Mouse (Mus musculus) liver, embryonic 13.5 days (tissue): ENCODE results near the gene Irf2bp2. TPM values are rescaled to one million over a fixed set of nuclear protein-coding genes. Genes with fewer than 3 reads are reported as not detected.

Source experiments
- ATAC-seq: fragments of 200-750 bp; cut with Nextera tagmentation; 2 replicates; pipeline ENCODE4 v1.8.0; 2017; ENCODE audit warnings: low read depth, mild to moderate bottlenecking, moderate number of reproducible peaks, moderate library complexity
- DNase-seq: peaks from one replicate; pipeline ENCODE4 v3.0.0; 2022
- H3K27ac ChIP-seq: fragments of 300-500 bp; sonication (generic); 2 replicates; pipeline ENCODE4 v1.5.1; 2015; ENCODE audit warnings: moderate library complexity, mild to moderate bottlenecking, inconsistent platforms
- H3K27me3 ChIP-seq: fragments of 300-500 bp; sonication (generic); 2 replicates; pipeline ENCODE4 v1.6.1; 2015; ENCODE audit warnings: mild to moderate bottlenecking, inconsistent platforms
- H3K36me3 ChIP-seq: fragments of 300-500 bp; sonication (generic); 2 replicates; pipeline ENCODE4 v1.6.1; 2015; ENCODE audit warnings: mild to moderate bottlenecking, inconsistent platforms
- H3K4me1 ChIP-seq: fragments of 300-500 bp; sonication (generic); replicated peaks from 2 replicates; pipeline ENCODE4 v1.6.1; 2015; ENCODE audit warnings: inconsistent platforms
- H3K4me2 ChIP-seq: fragments of 300-500 bp; sonication (generic); 2 replicates; pipeline ENCODE4 v1.6.1; 2015; ENCODE audit warnings: inconsistent platforms, mild to moderate bottlenecking, moderate library complexity
- H3K4me3 ChIP-seq: fragments of 300-500 bp; sonication (generic); replicated peaks from 2 replicates; pipeline ENCODE4 v1.5.1; 2015; ENCODE audit warnings: mild to moderate bottlenecking, inconsistent platforms
- H3K9ac ChIP-seq: fragments of 300-500 bp; sonication (generic); 2 replicates; pipeline ENCODE4 v1.6.1; 2015; ENCODE audit warnings: mild to moderate bottlenecking, inconsistent platforms
- H3K9me3 ChIP-seq: fragments of 300-500 bp; sonication (generic); replicated peaks from 2 replicates; pipeline ENCODE4 v1.6.1; 2016; ENCODE audit warnings: inconsistent platforms
- WGBS: fragments of 180-500 bp; shearing (Covaris S2); methylation state at CpG from one replicate; pipeline ENCODE4 v1.1.7; 2015; ENCODE audit not compliant: insufficient replicate concordance; 5-methylcytosine and 5-hydroxymethylcytosine counted together
- polyA plus RNA-seq: library from polyadenylated mRNA; unstranded; fragments of >200 nt; fragmentation: Nextera tagmentation; extraction: Ambion mirVana; gene quantifications from 2 replicates; pipeline ENCODE4 v1.2.1, GENCODE M21; 2015

The Irf2bp2 gene
- polyA plus RNA-seq, 1 experiment from 2014 or later = 3.8 TPM

DNA sequence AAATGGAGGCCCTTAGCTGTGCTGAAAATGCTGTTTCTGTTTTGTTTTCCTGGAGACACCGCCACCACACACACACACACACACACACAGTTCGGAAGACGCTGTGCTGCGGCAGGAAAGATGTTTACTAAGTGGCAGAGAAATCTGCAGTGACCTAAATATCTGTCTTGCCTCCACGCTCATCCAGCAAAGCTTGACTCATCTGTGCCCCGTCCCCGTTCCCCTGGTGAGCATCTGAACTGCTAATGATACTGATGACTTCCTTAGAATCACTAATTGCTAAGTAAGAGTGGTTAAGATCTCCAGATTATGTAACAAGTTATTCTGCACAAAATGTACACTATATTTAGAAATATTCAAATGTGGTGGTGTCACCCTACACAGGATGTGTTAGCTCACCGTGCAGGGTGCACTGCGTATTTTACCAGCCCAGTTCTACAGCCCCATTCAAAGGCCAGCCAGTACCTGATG, 8.2 kb downstream of the Irf2bp2 start:
- Histone ChIP-seq H3K4me3 (no peak overlapping the region), H3K9ac (0 out of 2 replicates have a peak overlapping the region, but pooled peaks have one; percentile 14), H3K4me2 (peak overlapping the region; percentile 99), H3K4me1 (peaks cover 79% of the 10 kb centered on the region), H3K9me3 (no peaks in the 10 kb centered on the region), H3K27ac (peak overlapping the region; percentile 91), H3K36me3 (peaks cover 23% of the 10 kb centered on the region), H3K27me3 (no peaks in the 10 kb centered on the region)
- 53% methylated on average over 9 of the region's 9 CpGs for WGBS
- no peak for ATAC-seq
- no peak for DNase-seq

DNA sequence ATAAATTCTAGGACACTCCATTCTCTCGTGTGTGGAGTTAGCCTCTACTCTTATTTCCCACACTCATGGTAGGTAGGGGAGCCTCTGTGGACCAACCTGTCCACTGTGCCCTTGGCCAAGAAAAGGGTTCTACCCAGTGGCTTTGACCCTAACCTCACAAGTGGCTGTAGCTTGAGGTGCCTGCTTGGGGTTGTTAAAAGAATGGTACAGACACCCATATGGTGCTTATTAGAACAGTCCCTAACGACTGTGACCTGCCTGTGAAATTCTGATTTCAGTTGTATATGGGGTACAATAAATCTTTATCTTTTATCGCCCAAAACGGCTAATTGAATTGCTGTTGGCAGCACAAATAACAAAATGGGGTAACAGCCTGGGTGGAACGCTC, 8.9 kb downstream of the Irf2bp2 start:
- no peak for DNase-seq
- H3K27ac ChIP-seq = peak overlapping the region; percentile 91
- no peak for ATAC-seq
- H3K4me3 ChIP-seq = peak overlapping the region; percentile 69
- no peaks in the 10 kb centered on the region for H3K27me3 ChIP-seq
- H3K9me3 ChIP-seq = no peaks in the 10 kb centered on the region
- 39% methylated on average over 5 of the region's 5 CpGs for WGBS
- H3K9ac ChIP-seq = peak overlapping the region; percentile 83
- peaks cover 73% of the 10 kb centered on the region for H3K4me1 ChIP-seq
- H3K36me3 ChIP-seq = peaks cover 21% of the 10 kb centered on the region
- peak overlapping the region; percentile 99 for H3K4me2 ChIP-seq

DNA sequence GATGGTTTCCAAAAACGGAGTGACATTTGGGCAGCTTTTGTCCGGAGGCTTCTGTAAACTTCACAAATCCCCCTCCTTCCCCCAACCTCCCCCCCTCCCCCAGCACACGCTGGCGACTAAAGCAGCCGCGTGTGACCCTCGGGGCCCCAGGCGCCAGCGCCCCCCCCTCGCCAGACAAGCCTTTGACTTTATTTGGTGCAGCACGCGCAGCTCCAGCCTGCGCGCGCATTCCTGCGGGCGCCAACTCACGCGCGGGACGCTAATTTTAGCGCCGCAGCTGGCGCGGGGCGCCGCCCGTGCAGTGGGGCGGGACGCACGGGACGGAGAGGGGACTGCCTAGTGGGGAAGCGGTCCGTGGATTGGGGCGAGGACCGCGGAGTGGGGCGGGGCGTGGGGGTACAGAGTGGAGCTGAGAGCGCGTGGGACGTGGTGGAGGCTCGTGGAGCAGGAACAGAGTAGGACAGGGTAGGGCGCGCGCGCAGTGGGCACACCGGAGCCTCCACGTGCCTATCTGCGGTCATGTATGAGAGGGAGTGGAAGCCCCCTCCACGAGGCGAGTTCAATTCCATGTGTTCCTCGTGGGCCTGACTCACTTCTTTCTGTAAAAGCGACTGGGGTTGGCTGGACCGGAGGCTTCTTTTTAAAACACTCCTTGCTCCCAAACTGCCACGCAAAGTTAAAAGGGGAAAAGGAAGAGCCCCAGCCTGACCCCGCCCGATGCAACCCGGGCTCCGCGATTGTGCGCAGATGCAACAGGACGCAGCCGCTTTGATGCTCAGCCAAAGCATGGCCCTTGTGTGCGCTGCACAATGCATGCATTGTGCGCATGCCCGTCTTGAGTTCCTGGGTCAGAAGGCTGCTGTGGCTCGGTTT, 9.6 kb downstream of the Irf2bp2 start:
- under 1% methylated on average over 67 of the region's 68 CpGs for WGBS
- no peaks in the 10 kb centered on the region for H3K9me3 ChIP-seq
- H3K27ac ChIP-seq = peak overlapping the region; percentile 91
- ATAC-seq (peak; percentile 76), DNase-seq (peak; percentile 63)
- H3K9ac ChIP-seq = peak overlapping the region; percentile 83
- H3K4me2 ChIP-seq = peak overlapping the region; percentile 99
- no peaks in the 10 kb centered on the region for H3K27me3 ChIP-seq
- peaks cover 68% of the 10 kb centered on the region for H3K4me1 ChIP-seq
- H3K4me3 ChIP-seq = peak overlapping the region; percentile 69
- H3K36me3 ChIP-seq = peaks cover 19% of the 10 kb centered on the region

DNA sequence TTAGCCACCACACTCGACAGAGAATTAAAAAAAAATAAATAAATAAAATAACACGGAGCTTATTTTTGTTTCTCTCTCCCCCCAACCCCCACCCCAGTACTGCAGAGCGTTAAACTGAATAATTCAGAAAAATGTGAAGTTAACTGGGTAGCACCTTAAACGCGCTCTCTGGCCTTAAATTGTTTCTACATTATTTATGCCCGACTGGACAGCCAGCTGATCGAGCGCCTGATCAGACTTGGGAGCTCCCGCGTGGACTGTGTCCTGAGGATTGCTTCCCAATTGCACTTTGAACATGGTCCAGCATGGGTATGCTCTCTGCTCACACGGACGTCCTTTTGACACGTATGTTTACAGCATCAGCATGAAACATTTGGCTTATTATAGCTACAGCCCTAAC, 10.3 kb downstream of the Irf2bp2 start:
- H3K27ac ChIP-seq = peak overlapping the region; percentile 91
- H3K9me3 ChIP-seq = no peaks in the 10 kb centered on the region
- peak overlapping the region; percentile 69 for H3K4me3 ChIP-seq
- no peak for DNase-seq
- H3K27me3 ChIP-seq = no peaks in the 10 kb centered on the region
- peak overlapping the region; percentile 99 for H3K4me2 ChIP-seq
- WGBS = 12% methylated on average over 13 of the region's 13 CpGs
- no peak for ATAC-seq
- peaks cover 14% of the 10 kb centered on the region for H3K36me3 ChIP-seq
- H3K4me1 ChIP-seq = peaks cover 61% of the 10 kb centered on the region
- peak overlapping the region; percentile 83 for H3K9ac ChIP-seq

DNA sequence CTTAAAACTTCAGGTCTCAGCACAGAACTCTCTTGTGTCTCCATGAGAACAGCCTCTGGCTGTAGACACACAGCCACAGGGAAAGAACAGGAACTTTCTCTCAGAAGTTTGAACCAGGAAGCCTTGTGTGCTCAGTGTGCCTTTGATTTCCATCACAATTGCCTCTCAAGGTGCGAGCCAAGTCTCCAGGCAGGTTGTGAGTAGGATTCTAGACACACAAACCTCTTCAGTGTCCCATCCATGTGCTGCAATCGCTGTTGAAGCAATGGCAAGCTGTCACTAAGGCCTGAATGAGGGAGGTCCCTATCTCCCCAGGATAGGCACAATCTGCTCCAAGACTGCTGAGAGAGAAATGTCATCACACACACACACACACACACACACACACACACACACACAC, 10.8 kb downstream of the Irf2bp2 start:
- DNase-seq (no peak), ATAC-seq (no peak)
- Histone ChIP-seq H3K9me3 (no peaks in the 10 kb centered on the region), H3K27ac (peak overlapping the region; percentile 91), H3K4me2 (peak overlapping the region; percentile 99), H3K4me3 (no peak overlapping the region), H3K9ac (no peak overlapping the region), H3K36me3 (peaks cover 14% of the 10 kb centered on the region), H3K27me3 (no peaks in the 10 kb centered on the region), H3K4me1 (peaks cover 56% of the 10 kb centered on the region)
- WGBS = 33% methylated on average over 2 of the region's 2 CpGs

DNA sequence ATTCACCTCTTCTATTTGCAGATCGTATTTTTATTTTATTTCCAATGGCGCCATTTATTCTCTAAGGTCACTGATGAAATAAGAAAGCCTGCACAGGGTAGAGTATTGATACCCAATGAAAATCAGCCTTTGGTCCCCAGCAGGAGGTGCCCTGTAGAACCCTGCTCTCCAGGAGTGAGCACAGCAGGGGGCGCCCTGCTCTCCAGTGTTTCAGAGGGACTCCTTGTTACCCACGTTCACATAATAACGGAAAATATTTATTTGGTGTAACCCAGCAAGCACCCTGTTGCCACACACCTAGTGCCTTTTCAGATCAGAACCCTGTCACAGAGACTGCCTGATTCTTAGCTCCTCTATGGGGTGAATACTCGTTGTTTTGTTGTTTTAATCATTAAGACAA, 11.3 kb downstream of the Irf2bp2 start:
- peak; percentile 43; the same call in 1 of the 2 replicates for ATAC-seq
- 26% methylated on average over 6 of the region's 6 CpGs for WGBS
- Histone ChIP-seq H3K4me1 (peaks cover 51% of the 10 kb centered on the region), H3K9ac (no peak overlapping the region), H3K4me2 (peak overlapping the region; percentile 6; the same call in 1 of the 2 replicates), H3K27ac (peak overlapping the region; percentile 91), H3K27me3 (no peaks in the 10 kb centered on the region), H3K9me3 (no peaks in the 10 kb centered on the region), H3K36me3 (peaks cover 9% of the 10 kb centered on the region), H3K4me3 (no peak overlapping the region)
- peak; percentile 55 for DNase-seq

DNA sequence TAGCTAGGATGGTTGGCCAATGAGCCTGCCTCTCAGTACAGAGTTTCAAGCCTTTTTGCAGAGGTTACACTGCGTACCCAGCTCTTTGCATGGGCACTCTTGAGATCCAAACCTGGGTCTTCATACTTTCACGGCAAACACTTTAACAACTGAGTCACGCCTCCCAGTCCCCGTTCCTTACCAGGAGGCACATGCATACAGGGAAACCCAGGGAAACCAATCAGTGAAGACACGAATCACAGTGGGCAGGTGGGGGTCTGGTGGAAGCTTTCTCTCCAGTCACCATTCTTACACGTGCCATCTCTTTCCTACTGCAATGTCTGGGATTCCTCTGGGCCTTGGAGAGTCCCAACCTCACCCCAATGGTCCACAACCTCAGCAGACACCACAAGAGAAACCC, 12.1 kb downstream of the Irf2bp2 start:
- DNase-seq (no peak), ATAC-seq (no peak)
- H3K27me3 ChIP-seq = no peaks in the 10 kb centered on the region
- 79% methylated on average over 6 of the region's 6 CpGs for WGBS
- no peaks in the 10 kb centered on the region for H3K9me3 ChIP-seq
- peaks cover 43% of the 10 kb centered on the region for H3K4me1 ChIP-seq
- H3K36me3 ChIP-seq = peaks cover 3% of the 10 kb centered on the region
- H3K9ac ChIP-seq = no peak overlapping the region
- no peak overlapping the region for H3K27ac ChIP-seq
- H3K4me3 ChIP-seq = no peak overlapping the region
- no peak overlapping the region for H3K4me2 ChIP-seq

DNA sequence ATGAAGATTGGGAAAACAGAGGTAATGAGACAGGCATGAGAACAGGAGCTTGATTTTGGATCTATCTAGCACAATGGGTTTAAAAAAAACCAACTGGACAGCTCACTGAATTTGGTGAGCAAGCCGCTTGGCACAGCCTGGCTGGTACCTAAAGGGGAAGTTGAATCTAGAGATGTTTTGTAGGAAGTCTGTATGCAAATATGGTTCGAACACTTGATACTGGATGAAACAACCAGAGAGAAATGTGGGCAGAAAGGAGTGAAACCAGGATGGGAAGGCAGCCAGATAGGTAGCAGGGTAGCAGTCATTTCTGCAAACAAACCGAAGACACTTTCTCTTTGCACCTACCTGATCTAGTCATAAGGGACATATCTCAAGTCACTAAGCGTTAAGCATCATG, 13.0 kb downstream of the Irf2bp2 start:
- H3K27me3 ChIP-seq = no peaks in the 10 kb centered on the region
- H3K27ac ChIP-seq = no peak overlapping the region
- 74% methylated on average over 4 of the region's 4 CpGs for WGBS
- H3K9me3 ChIP-seq = no peaks in the 10 kb centered on the region
- H3K4me3 ChIP-seq = no peak overlapping the region
- H3K4me2 ChIP-seq = no peak overlapping the region
- no peak for DNase-seq
- no peak for ATAC-seq
- no peaks in the 10 kb centered on the region; the same call in 1 of the 2 replicates for H3K36me3 ChIP-seq
- H3K4me1 ChIP-seq = peaks cover 35% of the 10 kb centered on the region
- no peak overlapping the region for H3K9ac ChIP-seq

DNA sequence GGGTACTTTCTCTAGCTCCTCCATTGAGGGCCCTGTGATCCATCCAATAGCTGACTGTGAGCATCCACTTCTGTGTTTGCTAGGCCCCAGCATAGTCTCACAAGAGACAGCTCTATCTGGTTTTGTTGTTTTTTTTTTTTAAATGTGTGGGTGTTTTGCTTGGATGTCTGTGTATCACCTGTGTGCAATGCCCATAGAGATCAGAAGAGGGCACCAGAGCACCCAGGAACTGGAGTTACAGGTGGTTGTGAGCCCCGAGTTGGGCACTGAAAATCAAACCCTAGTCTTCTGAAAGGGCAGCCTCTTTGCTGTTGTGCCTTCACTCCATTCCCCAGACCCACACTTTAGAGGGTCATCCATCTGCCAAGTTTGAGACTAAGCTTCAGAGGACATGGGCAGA, 13.7 kb downstream of the Irf2bp2 start:
- 69% methylated on average over 1 of the region's 1 CpGs for WGBS

DNA sequence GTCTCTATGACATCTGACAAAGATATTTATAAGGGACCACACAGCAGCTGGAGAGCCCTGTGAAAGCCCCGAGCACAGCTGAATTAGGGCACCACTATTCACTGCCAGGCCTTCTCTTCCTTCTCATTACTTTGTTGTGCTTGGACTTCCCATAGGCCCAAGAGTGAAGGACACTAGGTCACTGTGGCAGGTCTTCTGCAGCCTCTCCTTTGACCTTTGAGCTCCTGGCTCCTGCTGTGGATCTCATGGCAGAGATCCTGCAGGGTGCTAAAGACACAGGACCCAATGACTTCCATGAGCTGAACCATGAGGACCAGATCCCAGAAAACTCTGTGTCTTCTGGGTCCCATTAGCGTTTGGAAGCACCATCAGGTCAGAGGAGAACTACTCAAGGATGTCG, 15.1 kb downstream of the Irf2bp2 start:
- no peak for DNase-seq
- Histone ChIP-seq H3K4me1 (peaks cover 13% of the 10 kb centered on the region), H3K27ac (no peak overlapping the region), H3K4me2 (no peak overlapping the region), H3K4me3 (no peak overlapping the region), H3K27me3 (no peaks in the 10 kb centered on the region), H3K9me3 (no peaks in the 10 kb centered on the region), H3K36me3 (no peaks in the 10 kb centered on the region; the same call in 1 of the 2 replicates), H3K9ac (no peak overlapping the region)
- no peak for ATAC-seq
- 70% methylated on average over 3 of the region's 3 CpGs for WGBS

More for the DNA sequence above, 13.7 kb downstream of the Irf2bp2 start:
- Histone ChIP-seq H3K36me3 (no peaks in the 10 kb centered on the region; the same call in 1 of the 2 replicates), H3K4me2 (no peak overlapping the region), H3K4me1 (peaks cover 27% of the 10 kb centered on the region), H3K27me3 (no peaks in the 10 kb centered on the region), H3K27ac (no peak overlapping the region), H3K9ac (no peak overlapping the region), H3K9me3 (no peaks in the 10 kb centered on the region), H3K4me3 (no peak overlapping the region)
- DNase-seq (no peak), ATAC-seq (no peak)

DNA sequence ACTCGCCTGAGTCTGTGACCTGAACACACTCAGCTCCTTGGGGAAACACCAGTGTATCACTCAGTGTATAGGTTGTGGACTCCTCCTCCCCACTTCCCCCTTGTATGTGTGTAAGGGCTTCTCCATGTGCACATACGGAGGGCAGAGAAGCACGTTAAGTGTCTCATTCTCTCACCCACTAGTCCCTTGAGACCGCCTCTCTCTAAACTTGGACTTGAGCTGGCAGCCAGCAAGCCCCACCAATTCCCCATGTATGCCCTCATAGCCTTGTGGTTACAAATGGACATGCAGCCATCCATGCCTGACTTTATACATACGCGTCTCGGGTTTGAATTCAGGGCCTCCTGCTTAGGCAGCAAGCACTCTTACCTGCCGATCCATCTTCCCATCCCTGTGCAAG, 16.9 kb downstream of the Irf2bp2 start:
- Histone ChIP-seq H3K9me3 (no peaks in the 10 kb centered on the region), H3K9ac (no peak overlapping the region), H3K27me3 (no peaks in the 10 kb centered on the region), H3K27ac (no peak overlapping the region), H3K36me3 (no peaks in the 10 kb centered on the region; the same call in 1 of the 2 replicates), H3K4me3 (no peak overlapping the region), H3K4me2 (no peak overlapping the region), H3K4me1 (no peaks in the 10 kb centered on the region)
- DNase-seq = no peak
- ATAC-seq = no peak
- 74% methylated on average over 8 of the region's 8 CpGs for WGBS

DNA sequence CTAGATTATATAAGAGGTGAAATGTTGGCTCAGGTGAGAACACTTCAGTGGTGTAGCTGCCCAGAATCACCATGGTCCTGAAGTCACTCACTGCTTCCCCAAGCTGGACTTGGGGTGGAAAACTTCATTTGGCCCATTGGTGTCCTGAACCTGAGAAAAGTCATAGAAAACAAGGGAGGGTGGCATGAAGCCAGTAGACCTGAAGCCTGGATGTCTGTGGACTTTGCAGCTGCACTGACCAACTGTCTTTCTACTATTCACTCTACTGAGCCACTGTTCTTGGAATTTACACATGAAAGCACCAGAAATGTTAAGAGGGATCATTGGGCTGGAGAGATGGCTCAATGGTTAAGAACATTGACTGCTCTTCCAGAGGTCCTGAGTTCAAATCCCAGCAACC, 17.7 kb downstream of the Irf2bp2 start:
- Histone ChIP-seq H3K9ac (no peak overlapping the region), H3K27ac (no peak overlapping the region), H3K4me3 (no peak overlapping the region), H3K4me1 (0 out of 2 replicates have a peak, but pooled peaks cover 2% of the 10 kb centered on the region), H3K27me3 (no peaks in the 10 kb centered on the region), H3K4me2 (no peak overlapping the region), H3K36me3 (no peaks in the 10 kb centered on the region), H3K9me3 (no peaks in the 10 kb centered on the region)
- DNase-seq (no peak), ATAC-seq (no peak)
